Mouse (Mus musculus): Measurements from ENCODE around the gene Cdk5rap3. TPM values are rescaled to one million over a fixed set of nuclear protein-coding genes. Genes with fewer than 3 reads are reported as not detected.

The Cdk5rap3 gene
- total RNA-seq, 2 experiments from 2014 or later = 27.5 to 31.8 TPM

- DNase-seq (ENCODE audit: low spot score in 2 of 2) = no peak
Measured at GRCm38 (mm10) chr11:96899449-96900306, 16.6 kb downstream of the Cdk5rap3 start.

GRCm38 (mm10) chr11:96895886-96896285, 20.4 kb downstream of the Cdk5rap3 start:
- DNase-seq (ENCODE audit: low spot score in 2 of 2) = no peak

DNA sequence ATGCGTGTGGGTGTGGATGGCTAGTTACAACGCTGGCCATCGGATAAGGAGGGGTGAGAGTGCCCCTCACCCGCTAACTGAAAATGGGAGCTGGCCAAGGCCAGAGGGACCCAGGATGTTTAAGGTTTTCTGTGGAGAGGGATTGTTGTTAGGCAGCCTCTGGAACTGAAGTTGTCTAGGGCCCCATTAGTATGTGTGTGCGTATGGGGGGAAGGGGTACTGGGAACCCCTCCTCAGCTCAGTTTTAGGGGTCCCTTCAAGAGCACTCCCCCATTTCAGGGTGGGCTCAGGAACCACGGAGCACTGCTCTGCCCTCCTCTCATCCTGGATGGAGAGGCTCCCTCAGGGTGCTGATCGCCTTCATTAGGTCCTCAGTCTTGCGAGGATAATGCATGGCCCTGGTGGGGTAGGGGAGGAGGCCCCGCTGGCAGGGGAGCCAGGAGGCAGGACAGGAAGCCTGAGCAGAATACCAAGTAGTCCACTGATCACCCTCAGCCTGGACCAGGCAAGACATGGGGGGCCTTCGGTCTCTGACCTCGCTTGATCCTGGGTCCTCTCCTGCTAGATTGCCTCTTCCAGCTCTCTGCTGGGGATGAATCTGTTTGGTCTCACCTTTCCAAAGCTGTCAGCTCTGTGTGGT, 23.0 kb downstream of the Cdk5rap3 start:
- DNase-seq (ENCODE audit: low spot score in 2 of 2) = no peak

GRCm38 (mm10) chr11:96891784-96892527, 24.3 kb downstream of the Cdk5rap3 start:
- no peak for DNase-seq (ENCODE audit: low spot score in 2 of 2)

GRCm38 (mm10) chr11:96886942-96887546, 29.3 kb downstream of the Cdk5rap3 start:
- no peak for DNase-seq (ENCODE audit: low spot score in 2 of 2)

- no peak for DNase-seq (ENCODE audit: low spot score in 2 of 2)
Measured at GRCm38 (mm10) chr11:96885901-96886340, 30.4 kb downstream of the Cdk5rap3 start.

DNA sequence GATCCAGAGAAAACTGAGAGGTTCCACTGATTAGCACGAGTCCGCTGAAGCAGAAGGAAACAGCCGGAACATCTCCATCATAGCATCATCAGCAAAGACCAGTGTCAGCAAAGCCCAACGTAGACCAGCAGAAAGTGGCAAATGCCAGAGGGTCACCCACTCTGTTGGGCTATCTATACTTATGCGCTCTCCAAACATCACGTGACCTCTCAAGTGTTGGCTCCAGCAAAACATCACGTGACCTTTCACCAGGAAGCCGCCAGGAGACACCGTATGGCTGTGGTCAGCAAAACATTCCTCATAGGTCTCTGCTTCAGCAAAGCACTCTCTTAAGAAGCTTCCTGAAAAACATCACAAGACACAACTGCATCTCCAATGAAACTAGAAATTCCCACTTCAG, 36.0 kb downstream of the Cdk5rap3 start:
- DNase-seq (ENCODE audit: low spot score in 2 of 2) = no peak

DNA sequence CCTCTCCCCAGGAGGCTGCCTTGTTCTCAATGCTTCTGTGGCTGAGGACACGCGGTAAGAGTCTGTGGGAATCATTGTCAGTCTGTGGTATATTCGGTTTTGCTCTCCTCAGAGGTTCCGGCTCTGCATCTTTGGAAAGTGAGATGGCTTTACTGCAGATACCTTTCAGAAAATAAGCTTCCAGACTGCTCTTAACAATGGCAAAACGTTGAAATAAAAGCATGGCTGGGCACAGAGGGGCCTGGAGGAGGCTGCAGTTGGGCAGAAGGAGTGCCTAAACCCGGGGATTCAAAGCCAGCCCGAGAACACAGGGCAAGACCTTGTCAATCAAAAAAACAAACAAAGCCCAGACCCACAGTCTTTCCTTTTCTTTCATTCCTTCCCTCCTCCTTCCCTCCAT, 36.9 kb downstream of the Cdk5rap3 start:
- no peak for DNase-seq (ENCODE audit: low spot score in 2 of 2)

- no peak for DNase-seq (ENCODE audit: low spot score in 2 of 2)
Measured at GRCm38 (mm10) chr11:96878715-96879114, 37.6 kb downstream of the Cdk5rap3 start.

DNA sequence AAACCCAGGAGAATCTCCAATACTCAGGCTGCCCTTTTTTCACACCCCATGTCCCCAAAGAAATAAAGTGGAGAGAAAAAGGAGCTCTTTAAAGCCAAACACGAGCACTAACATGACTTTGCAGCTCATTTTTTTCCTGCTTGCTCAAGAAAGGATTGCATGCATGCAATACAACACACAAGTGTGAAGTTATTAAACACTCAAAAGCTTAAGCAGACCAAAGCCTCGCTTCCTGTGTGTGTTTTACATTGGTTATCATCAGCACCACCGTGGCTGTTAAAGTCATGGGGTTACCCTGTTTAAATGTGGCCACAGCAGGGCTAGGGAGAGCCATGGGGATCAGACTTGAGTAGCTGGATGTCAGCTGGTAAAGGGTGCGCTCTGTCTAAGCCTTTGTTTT, 39.2 kb downstream of the Cdk5rap3 start:
- DNase-seq (ENCODE audit: low spot score in 2 of 2) = no peak

GRCm38 (mm10) chr11:96876300-96877040, 39.8 kb downstream of the Cdk5rap3 start:
- no peak for DNase-seq (ENCODE audit: low spot score in 2 of 2)

- DNase-seq (ENCODE audit: low spot score in 2 of 2) = peak; percentile 80 to 90
Measured at GRCm38 (mm10) chr11:96875745-96876144, 40.6 kb downstream of the Cdk5rap3 start.

DNA sequence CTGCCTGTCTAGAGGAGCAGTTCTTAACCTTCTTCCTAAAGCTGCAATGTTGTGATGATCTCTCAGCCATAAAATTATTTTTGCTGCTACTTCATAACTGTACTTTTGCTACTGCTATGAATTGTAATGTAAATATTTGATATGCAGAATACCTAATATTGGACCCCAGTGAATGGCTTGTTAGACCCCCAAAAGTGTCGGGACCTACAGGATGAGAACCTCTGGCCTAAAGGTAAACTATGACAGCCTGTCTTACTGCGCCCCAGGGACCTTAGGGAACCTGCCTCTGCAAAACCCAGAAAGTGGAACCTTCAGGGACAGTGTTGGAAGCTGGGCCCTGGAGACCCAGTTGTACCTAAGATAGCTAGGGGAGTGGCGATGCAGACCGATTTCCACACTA, 41.0 kb downstream of the Cdk5rap3 start:
- DNase-seq (ENCODE audit: low spot score in 2 of 2) = no peak

DNA sequence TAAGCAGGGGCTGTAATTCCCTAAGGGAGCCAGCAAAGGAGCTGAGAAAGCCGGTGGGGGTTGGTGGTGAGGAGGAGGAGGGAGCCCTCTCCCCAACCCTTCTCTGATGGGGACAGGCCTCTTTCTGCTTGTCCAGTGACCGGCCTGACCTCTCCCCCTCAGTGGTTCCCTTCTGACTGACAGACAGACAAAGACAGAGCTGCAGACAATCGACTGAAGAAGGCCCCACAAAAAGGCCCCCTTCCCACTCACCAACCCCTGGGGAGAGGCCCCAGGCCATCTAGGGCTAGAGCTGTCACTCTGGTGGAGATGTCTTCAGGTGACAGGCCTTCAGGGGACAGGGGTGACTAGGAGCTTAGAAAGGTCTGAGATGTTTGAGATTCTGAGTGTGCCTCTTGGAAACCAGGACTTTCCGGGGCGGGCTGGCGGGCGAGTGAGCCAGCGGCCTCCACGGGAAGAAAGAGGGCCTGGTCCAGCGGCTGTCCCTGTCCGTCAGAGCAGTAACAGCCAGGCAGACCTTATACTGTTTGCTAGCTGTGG, 42.6 kb downstream of the Cdk5rap3 start:
- DNase-seq (ENCODE audit: low spot score in 2 of 2) = no peak

DNA sequence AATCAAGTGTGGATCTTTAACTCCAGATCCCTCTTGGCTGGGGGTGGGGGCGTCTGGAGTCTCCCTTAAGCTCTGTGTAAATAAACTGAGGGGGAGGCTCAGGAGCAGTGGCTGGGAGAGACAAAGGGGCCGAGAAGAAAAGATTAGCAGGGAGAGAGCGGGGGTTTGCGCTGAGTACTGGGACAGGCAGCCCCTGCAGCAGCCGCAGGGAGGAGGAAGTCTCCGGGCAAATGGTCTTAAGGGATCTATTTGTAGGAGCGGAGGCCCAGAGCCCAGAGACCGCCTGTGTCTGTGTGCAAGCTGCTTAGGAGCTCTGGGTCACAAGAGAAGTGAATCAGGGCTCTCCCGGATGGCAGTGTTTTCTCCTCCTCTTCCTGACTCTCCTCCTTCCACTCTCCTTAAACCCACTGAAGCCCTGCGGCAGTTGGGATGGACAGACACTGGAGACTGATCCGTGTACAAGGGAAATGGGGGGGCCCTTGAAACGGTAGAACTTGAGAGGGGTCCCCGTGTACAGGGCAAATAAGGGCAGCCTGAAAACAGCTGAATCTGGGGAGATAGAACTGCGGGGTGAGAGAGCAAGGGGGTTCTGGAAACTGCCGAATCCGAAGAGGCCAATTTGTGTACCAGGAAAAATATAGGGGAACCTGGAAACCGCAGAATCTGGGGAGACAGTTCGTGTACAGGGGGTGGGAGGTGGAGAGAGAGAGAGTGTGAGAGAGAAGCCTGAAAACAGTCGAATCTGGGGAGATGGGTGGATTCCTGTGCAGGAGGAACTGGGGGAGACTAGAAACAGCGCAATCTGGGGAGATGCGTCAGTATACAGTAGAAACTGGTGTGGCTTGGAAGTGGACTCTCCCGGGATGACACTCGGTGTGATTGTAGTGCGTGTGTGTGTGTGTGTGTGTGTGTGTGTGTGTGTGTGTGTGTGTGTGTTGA, 43.6 kb downstream of the Cdk5rap3 start:
- DNase-seq (ENCODE audit: low spot score in 2 of 2) = no peak

- peak; percentile 69 to 71 for DNase-seq (ENCODE audit: low spot score in 2 of 2)
Measured at GRCm38 (mm10) chr11:96867149-96867548, 49.1 kb downstream of the Cdk5rap3 start.

DNA sequence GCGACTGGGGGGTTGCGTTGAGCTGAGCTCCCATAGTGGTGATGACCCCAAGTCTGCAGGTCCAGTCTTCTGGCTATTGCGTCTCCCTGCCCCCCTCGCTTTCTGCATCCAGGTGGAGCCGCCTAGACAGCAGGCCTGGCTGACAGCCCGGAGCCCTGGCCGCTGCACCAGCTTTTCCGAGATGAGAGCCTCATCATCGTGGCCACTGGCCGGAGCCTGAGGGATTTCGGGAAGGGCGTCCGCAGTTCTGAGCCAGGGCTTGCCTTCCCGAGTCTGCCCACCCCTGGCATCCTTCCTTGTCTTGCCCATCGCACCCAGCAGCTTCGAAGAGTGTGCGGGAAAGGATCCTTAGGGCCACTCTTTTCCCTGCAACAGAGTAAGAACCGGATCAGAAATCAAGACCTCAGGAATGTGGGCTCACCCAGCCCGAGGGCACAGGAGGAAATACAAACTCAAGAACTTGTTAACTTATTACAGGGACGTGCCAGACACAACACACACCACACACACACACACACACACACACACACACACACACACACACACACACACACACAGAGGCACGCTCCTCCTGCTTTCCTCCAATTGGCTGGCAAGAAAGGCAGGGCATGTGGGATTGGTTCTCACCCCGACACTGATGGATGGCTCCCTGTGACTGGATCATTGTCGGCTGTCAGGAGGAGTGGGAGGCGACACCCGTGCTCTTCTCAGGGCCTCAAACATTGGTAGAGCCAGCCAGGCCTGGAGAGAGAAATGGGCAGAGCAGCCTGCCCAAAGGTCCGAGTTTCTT, 52.9 kb downstream of the Cdk5rap3 start:
- no peak for DNase-seq (ENCODE audit: low spot score in 2 of 2)

GRCm38 (mm10) chr11:96862534-96862933, 53.8 kb downstream of the Cdk5rap3 start:
- no peak for DNase-seq (ENCODE audit: low spot score in 2 of 2)

All from left cerebral cortex, adult 18-20 months (tissue).